Mouse (Mus musculus) left cerebral cortex, postnatal 10 days (tissue): ENCODE results near the gene Pik3c2b. TPM values are rescaled to one million over a fixed set of nuclear protein-coding genes. Genes with fewer than 3 reads are reported as not detected.

Experiments used
- DNase-seq, 2 experiments: peaks; one replicate each; pipeline ENCODE4 v3.0.0; 2021 to 2022; ENCODE audit warnings: low spot score in 2 of 2, mixed read lengths in 1 of 2; ENCODE audit errors: extremely low spot score in 1 of 2
- intact Hi-C: fragments of 180-260 bp; cut with DNase I; formaldehyde crosslinking; loops from one replicate; pipeline ENCODE4 v1.15.1; 2025
- total RNA-seq, 2 experiments: library from RNA; stranded (reverse); gene quantifications; 2 replicates each; pipeline ENCODE4 v1.2.3; 2021

Pik3c2b gene
- total RNA-seq, 2 experiments from 2014 or later: 27.3 to 28.6 TPM

DNA sequence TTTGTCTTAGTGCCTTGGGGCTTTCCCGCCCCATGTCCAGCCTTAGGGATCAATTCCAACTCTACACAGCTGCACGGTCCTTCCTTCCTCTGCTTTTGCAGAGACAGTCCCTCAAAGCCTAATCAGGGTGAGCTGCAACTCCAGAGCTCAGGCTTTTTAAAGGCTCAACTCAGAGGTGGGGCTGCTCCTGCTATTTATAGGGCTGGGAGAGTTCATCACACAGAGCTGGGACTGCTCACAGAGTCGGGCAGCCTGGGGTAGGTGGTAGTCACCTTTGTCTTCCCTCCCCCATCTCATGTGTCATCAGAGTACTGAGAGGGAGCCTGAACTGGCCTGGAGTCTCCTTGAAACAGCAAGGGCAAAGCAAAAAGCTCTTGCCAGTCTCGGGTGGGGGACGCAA is 22.8 kb downstream of the Pik3c2b start:
- intact Hi-C loops: no loop called here

DNA sequence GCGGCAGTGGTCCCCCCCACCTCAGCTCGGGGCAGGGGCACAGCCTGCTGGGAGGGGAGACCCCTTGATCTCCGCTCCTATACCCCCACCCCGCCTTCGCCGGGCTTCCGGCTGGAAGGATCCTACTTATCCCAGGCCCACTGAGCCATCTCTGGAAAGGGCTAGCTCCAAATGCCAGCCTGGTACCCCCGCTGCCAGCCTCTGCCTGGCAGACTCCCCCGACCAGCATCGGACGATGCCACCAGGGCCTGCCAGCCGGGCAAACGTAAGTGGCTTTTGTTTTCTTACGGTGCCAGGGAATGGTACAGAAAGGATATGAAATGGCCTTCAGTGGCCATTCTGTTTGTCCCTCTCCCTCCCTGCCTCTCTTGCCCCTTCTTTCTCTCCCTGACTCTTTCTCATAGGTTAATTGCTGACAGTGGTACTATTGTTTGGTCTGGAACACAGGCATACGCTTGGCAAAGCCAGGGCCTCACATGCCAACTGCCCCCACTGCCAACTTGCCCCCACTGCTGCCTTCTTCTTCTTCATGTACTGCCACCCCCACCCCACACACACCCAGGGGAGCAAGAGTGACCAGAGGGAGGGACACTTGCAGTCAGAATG is 23.3 kb downstream of the Pik3c2b start:
- intact Hi-C loops: no loop called here
- DNase-seq: no peak

More for the DNA sequence above, 22.8 kb downstream of the Pik3c2b start:
- no peak for DNase-seq

DNA sequence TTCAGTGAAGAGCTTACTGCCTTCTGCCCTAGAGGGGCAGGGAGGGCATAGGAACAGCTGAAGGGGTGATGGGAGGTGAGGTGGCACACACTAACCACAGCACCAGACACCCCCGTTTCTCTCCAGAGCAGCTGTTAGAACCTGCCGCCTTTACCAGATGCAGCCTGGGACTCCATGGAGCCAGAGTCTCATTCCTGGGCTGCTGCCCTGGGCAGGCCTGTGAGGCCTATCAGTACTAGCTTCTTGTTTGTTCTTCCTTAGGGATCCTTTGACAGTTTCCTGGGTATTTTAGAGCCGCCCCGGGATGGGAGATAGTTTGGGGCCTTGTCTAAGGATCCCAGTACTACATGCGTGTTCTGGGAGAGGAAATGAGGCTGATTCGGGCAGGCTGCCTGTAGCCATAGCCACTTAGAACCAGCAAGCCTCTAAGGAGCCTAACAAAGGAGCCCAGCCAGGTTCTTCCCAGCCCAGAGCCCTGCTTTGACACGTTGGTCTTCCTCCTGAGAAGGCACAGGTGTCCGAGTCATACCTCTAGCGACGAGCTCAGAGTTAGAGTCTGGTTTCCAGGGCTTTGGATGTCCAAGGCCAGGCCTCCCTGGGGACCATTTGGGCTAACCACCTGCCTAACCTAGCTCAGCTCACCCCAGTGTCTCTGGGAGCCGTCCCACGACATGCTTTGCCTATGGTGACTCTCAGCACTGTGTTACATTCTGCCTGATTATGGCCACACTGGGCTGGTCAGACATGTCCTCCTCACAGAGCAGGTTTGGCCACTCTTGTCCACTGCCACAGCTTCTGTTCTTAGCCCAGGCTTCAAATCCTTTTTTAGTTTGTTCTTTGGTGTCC is 24.0 kb downstream of the Pik3c2b start:
- DNase-seq: no peak
- intact Hi-C loops: no loop called here

DNA sequence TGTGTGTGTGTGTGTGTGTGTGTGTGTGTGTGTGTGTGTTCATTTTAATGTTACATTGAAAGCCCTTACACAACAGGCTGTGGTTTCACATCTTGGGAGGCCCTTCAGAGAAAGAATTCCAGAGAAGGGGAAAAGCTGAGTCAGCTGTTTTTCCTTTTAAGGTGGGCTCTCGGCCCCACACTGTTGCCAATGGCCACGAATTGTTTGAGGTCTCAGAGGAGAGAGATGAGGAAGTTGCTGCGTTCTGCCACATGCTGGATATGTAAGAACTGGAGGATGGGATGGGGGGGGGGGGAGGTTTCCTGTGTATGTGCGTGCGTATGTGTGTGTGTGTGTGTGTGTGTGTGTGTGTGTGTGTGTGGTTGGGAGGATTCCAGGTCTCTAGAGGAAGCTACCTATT is 24.7 kb downstream of the Pik3c2b start:
- DNase-seq: no peak
- intact Hi-C loops: no loop called here

DNA sequence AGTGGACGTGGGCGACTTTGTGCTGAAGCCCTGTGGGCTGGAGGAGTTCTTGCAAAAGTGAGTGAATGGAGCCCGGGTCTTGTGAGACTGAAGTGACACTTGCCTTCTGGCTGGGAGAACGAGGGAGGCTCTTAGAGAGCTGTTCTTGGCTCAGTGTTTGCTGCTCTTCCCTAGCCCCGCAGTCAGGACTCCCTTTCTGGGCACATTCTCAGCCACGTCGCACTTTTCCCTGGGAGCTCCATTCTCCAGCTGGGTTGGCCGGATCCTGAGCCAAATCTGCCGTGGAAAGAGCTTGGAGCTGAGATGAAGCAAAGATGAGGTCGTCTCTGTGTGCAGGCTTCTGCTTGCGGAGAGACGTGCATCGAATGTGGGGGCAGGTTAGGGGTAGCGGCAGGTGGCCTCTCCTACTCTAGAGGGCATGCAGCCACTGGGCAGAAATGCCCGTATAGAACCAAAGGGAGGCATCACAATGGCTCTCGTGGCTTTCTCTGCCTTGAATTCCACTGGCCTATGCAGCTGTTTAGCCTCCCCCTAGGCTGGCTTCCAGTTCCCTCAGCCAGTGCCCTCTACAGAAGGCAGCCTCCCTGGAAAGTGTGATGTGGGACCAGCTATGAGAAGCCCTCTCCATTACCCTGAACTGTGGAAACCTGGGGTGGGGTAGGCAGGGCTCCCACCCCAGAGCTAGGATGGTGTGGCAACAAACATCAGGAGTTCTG is 26.4 kb downstream of the Pik3c2b start:
- intact Hi-C loops: no loop called here
- DNase-seq: peak; percentile 62 to 67

DNA sequence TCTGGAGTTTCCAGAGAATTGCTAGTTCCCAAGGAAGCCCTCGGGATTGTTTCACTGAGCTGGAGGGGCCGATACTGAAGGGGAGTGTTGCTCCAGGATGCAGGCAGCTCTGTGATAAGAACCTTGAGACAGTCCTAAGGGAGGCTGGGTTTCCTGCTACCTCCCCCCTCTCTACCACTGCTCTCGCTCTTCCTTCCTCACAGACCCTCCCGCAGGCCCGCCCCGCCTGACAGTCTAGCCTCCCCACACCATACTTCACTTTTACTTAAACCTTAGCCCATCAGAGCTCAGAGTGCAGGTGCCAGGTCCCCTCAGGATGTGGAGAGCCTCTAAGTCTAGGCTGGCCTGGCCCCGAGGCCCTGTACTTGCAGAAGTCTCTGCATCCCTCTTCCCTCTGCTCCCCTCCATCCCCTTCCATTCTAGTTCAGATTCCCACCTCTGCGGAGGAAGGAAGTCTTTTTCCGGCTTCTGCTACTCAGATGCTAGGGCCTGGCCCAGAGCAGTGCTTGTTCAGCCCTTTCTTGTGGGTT is 27.9 kb downstream of the Pik3c2b start:
- intact Hi-C loops: no loop called here
- no peak for DNase-seq

DNA sequence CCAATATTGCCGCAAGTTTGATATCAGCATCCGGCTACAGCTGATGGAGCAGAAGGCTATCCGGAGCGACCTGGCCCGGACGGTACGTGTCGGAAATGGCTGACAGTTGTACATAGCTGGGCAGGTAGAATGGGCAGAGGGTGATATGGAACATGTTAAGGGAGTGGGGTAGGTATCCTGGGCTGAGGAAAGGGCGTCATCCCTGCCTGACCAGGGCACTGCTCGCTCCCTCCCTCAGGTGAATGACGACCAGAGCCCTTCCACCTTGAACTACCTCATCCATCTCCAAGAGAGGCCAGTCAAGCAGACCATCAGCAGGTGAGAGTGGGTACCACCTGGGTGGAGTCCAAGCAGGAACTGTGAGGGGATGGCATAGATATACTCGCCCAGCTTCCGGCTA is 29.1 kb downstream of the Pik3c2b start:
- DNase-seq: no peak
- intact Hi-C loops: no loop called here

DNA sequence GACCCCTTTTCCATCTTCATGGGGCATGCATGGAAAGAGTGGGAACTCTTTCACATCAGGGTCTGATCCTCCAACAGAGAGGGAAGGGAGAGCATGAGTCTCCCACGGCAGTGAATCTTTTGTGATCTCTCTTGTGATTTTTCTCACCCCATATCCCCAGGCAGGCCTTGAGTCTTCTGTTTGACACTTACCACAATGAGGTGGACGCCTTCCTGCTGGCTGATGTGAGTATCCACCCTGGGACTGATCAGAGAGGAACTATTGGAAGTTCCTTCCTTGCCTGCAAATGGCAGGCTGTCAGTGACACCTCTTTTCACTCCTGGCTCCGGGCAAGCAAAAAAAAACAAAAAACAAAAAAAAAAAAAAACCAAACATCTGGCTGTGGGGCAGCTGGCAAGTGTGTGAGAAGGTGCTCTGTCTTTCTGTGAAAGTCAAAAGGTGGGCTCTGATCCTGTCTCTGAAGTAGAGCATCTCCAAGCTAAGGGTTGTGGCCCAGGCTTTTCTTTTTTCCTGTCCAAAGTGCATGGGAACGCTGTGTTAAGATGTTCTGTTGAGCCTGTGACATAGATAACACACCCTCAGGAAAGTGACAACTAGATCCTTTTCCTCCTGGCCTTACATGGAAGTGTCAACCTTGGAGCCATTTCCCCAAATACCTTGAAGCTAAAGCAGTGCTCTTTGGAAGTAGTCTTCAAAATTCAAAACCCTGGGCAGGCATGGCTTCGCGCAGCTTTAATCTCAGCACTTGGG is 30.4 kb downstream of the Pik3c2b start:
- intact Hi-C loops: no loop called here
- DNase-seq: no peak

DNA sequence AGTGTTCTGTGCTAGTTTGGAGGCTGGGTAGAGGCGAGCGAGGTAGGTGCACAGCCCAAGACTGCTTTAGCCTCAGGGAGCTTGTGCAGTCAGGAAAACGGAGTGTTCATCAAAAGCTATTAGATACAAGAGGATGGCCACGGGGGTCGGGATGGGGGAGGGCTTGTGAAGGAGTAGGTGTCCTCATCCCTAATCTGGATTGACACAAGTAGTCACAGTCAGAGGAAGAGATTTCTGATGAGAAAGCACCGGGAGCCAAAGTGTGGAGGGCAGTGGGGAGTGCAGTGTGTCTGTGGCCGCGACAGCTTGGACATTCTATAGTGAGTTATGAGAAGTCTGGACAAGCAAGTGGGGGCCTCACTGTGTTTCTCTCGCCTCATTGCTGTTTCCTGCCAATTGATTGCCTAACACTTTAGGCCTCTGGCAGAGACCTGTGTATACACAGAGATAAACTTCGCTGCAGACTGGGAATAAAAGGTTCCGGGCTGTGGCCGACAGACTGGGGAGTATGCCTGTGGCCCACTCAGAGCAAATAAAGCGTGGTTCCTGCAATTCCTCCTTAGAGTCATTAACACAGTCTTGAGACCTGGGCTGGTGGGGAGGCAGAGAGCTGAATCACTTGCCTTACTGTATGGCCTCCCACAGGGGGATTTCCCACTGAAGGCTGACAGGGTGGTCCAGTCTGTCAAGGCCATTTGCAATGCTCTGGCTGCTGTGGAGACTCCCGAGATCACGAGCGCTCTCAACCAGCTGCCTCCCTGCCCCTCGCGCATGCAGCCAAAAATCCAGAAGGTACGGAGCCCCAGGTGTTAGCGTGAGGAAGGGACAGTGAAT is 31.4 kb downstream of the Pik3c2b start:
- intact Hi-C loops: no loop called here
- DNase-seq: no peak

DNA sequence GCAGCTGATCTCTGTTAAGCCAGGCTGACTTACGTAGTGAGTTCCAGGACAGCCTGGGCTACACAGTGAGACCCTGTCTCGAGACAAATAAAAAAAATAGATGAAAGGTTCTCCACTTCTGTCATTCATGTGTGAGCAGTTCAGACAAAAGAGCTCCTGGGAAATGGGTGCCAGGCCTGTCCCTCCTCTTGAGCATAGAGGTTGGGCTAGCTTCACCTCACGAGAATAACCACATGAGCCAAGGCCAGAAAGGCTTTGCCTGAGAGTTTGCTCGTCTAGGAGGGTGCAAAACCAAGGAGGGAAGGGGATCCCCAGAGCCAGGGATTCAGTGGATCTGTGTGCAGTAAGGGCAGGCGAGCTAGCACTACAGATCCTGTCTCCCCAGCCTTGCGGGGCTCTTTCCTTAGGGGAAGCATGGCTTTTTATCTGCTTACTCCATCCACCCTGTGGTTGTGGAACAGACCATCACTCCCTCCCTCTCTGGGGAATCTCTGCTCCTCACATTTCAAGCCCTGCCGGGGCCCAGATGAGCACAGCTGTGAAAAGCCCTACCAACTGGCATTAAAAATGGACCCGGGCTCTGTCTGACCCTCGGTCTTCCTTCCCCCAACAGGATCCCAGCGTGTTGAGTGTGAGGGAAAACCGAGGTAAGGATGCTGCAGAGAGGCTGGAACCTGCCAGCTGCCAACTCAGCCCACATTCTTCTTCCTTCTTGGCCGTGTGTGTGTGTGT is 32.3 kb downstream of the Pik3c2b start:
- intact Hi-C loops: no loop called here
- no peak for DNase-seq

DNA sequence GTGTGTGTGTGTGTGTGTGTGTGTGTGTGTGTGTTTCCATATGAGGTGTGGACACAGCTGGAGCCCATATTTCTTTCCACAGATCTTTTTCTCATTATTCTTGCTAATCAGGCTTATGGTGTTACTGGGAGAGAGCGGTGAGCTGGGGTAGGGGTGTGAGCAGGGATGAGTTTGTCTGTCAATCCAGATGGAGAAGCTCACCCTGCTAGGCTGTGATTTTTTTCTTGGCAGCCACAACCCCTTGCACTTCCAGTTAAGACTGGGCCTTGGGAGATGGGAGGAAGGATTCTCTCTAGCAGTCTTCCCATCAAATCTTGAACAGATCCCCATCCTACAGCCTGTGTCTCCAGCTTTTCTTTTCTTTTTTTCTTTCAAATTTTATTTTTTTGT is 32.9 kb downstream of the Pik3c2b start:
- peak in 1 of 2 experiments; percentile 28 for DNase-seq
- intact Hi-C loops: no loop called here

DNA sequence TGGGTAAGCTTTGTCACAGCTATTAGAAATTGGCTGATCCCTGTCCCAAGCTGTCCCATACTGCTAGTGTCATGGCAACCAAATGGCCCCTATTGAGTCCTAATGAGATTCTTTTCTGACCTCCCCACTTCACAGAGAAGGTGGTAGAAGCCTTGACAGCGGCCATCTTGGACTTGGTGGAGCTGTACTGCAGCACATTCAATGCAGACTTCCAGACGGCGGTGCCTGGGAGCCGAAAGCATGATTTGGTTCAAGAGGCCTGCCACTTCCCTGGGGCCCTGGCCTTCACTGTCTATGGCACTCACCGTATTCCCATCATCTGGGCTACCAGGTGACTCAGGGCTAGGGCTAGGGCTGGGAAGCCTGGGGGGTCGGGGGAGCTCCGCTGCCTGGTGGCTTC is 34.0 kb downstream of the Pik3c2b start:
- no peak for DNase-seq
- intact Hi-C loops: no loop called here

DNA sequence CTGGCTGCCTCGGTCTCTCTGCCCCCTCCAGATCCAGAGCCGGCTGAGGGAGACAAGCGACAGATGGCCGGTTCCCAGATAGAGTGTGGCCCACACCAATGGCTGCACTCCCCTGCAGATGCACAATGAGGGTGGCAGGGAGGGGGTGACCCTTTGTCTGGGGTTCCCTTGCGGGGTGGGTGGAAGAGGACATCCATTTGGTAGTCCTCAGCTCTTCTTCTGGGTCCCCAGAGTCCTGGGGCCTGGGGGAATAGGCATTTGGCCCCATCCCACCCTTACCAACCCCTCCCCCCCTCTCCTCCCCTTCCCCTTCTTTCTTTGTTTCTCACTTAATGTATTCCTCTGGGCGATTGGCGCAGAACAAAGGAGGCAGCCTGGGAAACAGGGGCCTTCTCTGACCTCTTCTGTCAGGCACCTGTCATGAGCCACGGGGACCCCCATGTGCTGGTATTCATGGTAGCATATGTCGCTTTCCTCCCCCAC is 34.7 kb downstream of the Pik3c2b start:
- DNase-seq: no peak
- intact Hi-C loops: no loop called here

DNA sequence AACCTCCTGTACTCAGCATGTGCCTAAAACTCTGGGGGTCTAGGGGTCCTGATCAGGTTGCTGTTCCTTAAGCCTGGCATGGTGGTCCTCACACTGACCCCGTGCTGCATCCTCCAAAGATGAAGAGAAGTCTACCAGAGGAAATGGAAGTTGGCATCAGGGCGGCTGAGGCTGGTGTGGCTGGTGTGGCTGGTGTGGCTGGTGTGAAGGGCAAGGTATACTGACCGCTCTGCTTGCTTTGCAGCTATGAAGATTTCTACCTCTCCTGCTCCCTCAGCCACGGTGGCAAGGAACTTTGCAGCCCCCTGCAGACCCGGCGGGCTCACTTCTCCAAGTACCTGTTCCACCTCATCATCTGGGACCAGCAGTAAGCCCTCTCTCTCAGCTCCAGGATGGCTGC is 35.2 kb downstream of the Pik3c2b start:
- intact Hi-C loops: no loop called here
- no peak for DNase-seq

DNA sequence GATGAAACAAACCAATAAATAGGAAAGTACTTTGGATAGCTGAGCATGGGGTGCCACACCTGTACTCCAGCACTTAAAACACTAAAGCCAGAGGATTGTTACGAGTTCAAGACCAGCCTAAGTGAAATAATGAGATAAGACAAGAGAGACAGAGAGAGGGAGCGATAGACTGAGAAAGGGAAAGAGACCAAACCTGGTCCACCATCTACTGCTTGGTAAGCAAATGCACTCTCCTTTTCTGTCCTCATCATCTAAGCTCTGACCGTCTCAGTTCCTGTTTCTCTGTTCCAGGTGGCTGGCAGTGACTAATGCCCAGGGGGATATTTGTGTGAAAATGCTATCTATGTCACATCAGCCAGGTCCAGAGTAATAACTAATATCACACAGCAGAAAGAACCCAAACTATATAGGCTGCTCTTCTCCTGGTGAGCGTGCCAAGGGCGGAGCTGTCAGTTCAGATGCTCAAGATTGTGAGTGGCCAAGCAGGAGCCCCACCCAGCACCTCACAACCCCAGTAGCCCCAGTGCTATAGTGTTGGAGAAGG is 37.6 kb downstream of the Pik3c2b start:
- DNase-seq: no peak
- intact Hi-C loops: no loop called here

DNA sequence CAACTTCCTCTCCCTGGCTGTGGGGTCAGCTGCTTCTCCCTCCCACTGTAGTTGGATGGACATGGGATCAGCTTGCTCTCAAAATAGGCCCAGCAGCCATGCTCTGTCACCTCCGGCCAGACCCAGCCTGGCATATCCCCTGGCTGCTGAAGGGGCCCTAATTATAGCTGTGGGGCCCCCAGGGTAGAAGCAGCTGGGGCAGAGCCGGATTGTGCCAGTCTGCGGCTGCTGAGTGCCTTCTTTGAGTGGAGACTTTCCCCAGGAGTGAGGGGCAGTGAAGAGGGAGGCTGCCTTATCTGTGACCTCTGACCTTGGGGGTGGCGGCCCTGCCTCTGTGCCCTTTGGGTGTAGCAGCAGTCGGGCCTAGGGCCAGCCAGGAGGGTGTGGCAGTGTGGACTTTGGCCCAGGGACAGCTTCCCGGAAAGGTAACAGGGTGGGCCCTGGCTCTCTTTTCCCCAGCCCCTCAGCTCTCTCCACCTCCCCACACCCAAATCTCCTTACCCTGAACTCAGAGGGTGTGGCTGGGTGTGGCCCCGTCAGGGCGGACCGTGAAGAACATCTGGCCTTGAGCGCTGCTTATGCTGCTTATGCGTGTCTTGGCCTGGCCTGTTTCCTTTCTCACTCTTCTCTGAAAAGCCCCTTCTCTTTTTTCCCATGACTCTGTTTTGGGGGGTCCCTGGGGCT is 38.6 kb downstream of the Pik3c2b start:
- DNase-seq: no peak
- intact Hi-C loops: no loop called here
